Mouse (Mus musculus) lung, embryonic 14.5 days (tissue): Measurements from ENCODE around the gene S1pr5. TPM values are rescaled to one million over a fixed set of nuclear protein-coding genes. Genes with fewer than 3 reads are reported as not detected.
"Not testable (repeated sequence)": the region's sequence is repeated elsewhere in the genome, so short reads cannot be mapped to it uniquely, and the experiment has no call there.

Experiments used
- ATAC-seq: fragments of 200-750 bp; cut with Nextera tagmentation; 2 replicates; pipeline ENCODE4 v1.8.0; 2017; ENCODE audit warnings: mild to moderate bottlenecking, moderate TSS enrichment, moderate library complexity; ENCODE audit not compliant: insufficient read depth
- DNase-seq: peaks from one replicate; pipeline ENCODE4 v3.0.0-alpha.2; 2015
- H3K27ac ChIP-seq: fragments of 300-500 bp; sonication (generic); 2 replicates; pipeline ENCODE4 v1.5.1; 2014; ENCODE audit warnings: low read depth, mild to moderate bottlenecking, moderate library complexity
- H3K27me3 ChIP-seq: fragments of 300-500 bp; sonication (generic); 2 replicates; pipeline ENCODE4 v1.6.1; 2014; ENCODE audit warnings: low read length, control low read depth; ENCODE audit not compliant: insufficient read depth
- H3K36me3 ChIP-seq: fragments of 300-500 bp; sonication (generic); 2 replicates; pipeline ENCODE4 v1.6.1; 2014; ENCODE audit warnings: control low read depth; ENCODE audit not compliant: insufficient read depth
- H3K4me1 ChIP-seq: fragments of 300-500 bp; sonication (generic); 2 replicates; pipeline ENCODE4 v1.6.1; 2014; ENCODE audit warnings: antibody characterized with exemption, control low read depth; ENCODE audit not compliant: insufficient read depth
- H3K4me2 ChIP-seq: fragments of 300-500 bp; sonication (generic); 2 replicates; pipeline ENCODE4 v1.6.1; 2014; ENCODE audit warnings: mild to moderate bottlenecking
- H3K4me3 ChIP-seq: fragments of 300-500 bp; sonication (generic); 2 replicates; pipeline ENCODE4 v1.5.1; 2014; ENCODE audit warnings: low read depth, low read length
- H3K9ac ChIP-seq: fragments of 300-500 bp; sonication (generic); 2 replicates; pipeline ENCODE4 v1.6.1; 2014
- H3K9me3 ChIP-seq: fragments of 300-500 bp; sonication (generic); 2 replicates; pipeline ENCODE4 v1.6.1; 2016; ENCODE audit warnings: low read depth, low read length, control low read depth
- CTCF ChIP-seq: IDR thresholded peaks from 2 replicates; pipeline ENCODE4 v1.5.1; 2016; ENCODE audit warnings: antibody characterized with exemption, low read depth
- WGBS: fragments of 180-500 bp; shearing (Covaris S2); extraction: QIAGEN DNeasy Blood & Tissue Kit; methylation state at CpG from one replicate; pipeline ENCODE4 v1.1.7; 2014; 5-methylcytosine and 5-hydroxymethylcytosine counted together
- polyA plus RNA-seq: library from polyadenylated mRNA; unstranded; fragments of >200 nt; fragmentation: Nextera tagmentation; extraction: Ambion mirVana; gene quantifications from 2 replicates; pipeline ENCODE4 v1.2.1, GENCODE M21; 2014

S1pr5 gene
- polyA plus RNA-seq, 1 experiment from 2014 or later: not detected

GRCm38 (mm10) chr9:21268305-21268704, 20.1 kb upstream of the S1pr5 start:
- Histone ChIP-seq H3K4me2 (no peak overlapping the region), H3K4me1 (peaks cover 11% of the 10 kb centered on the region; the same call in 1 of the 2 replicates), H3K4me3 (no peak overlapping the region), H3K27me3 (no peaks in the 10 kb centered on the region), H3K9ac (no peak overlapping the region), H3K9me3 (no peaks in the 10 kb centered on the region), H3K27ac (no peak overlapping the region), H3K36me3 (peaks cover 62% of the 10 kb centered on the region)
- TF ChIP-seq CTCF: no peak
- no peak for ATAC-seq
- 94% methylated on average over 16 of the region's 16 CpGs for WGBS
- DNase-seq: no peak

GRCm38 (mm10) chr9:21266889-21267288, 18.6 kb upstream of the S1pr5 start:
- ATAC-seq (no peak), DNase-seq (no peak)
- H3K27ac ChIP-seq: no peak overlapping the region
- no peak overlapping the region for H3K4me3 ChIP-seq
- peak overlapping the region; percentile 90; the same call in 1 of the 2 replicates for H3K4me2 ChIP-seq
- no peak overlapping the region for H3K9ac ChIP-seq
- no peaks in the 10 kb centered on the region for H3K9me3 ChIP-seq
- H3K27me3 ChIP-seq: no peaks in the 10 kb centered on the region
- peaks cover 11% of the 10 kb centered on the region; the same call in 1 of the 2 replicates for H3K4me1 ChIP-seq
- WGBS: 87% methylated on average over 5 of the region's 5 CpGs
- TF ChIP-seq CTCF: no peak
- H3K36me3 ChIP-seq: peaks cover 48% of the 10 kb centered on the region

GRCm38 (mm10) chr9:21265611-21266010, 17.4 kb upstream of the S1pr5 start:
- Histone ChIP-seq H3K27me3 (no peaks in the 10 kb centered on the region), H3K36me3 (peaks cover 35% of the 10 kb centered on the region), H3K27ac (peak overlapping the region; percentile 36; the same call in 1 of the 2 replicates), H3K9me3 (no peaks in the 10 kb centered on the region), H3K4me3 (peak overlapping the region; percentile 88), H3K4me2 (peak overlapping the region; percentile 90), H3K9ac (peak overlapping the region; percentile 85), H3K4me1 (peaks cover 11% of the 10 kb centered on the region; the same call in 1 of the 2 replicates)
- 4% methylated on average over 11 of the region's 11 CpGs for WGBS
- peak; percentile 15; the same call in 1 of the 2 replicates for ATAC-seq
- DNase-seq: no peak
- no peak for TF ChIP-seq CTCF

GRCm38 (mm10) chr9:21265000-21265561, 16.8 kb upstream of the S1pr5 start, which contains the start of gene Atg4d:
Atg4d (plus strand) TSS chr9:21265293.
- H3K9ac ChIP-seq: peak within 1 kb of the TSS; percentile 85
- peak within 1 kb of the TSS; percentile 65 for H3K27ac ChIP-seq
- peak; percentile 96 for ATAC-seq
- H3K27me3 ChIP-seq: no peaks in the 10 kb centered on the region
- TF ChIP-seq CTCF: no peak
- DNase-seq: peak; percentile 100
- peak within 1 kb of the TSS; percentile 90 for H3K4me2 ChIP-seq
- WGBS: under 1% methylated on average over 45 of the region's 49 CpGs
- H3K4me1 ChIP-seq: peaks cover 11% of the 10 kb centered on the region; the same call in 1 of the 2 replicates
- peaks cover 30% of the 10 kb centered on the region for H3K36me3 ChIP-seq
- H3K9me3 ChIP-seq: no peaks in the 10 kb centered on the region
- H3K4me3 ChIP-seq: peak within 1 kb of the TSS; percentile 88

GRCm38 (mm10) chr9:21264272-21264999, 16.2 kb upstream of the S1pr5 start:
- Histone ChIP-seq H3K4me3 (peak overlapping the region; percentile 88), H3K9ac (peak overlapping the region; percentile 22), H3K27ac (peak overlapping the region; percentile 65), H3K27me3 (no peaks in the 10 kb centered on the region), H3K9me3 (no peaks in the 10 kb centered on the region), H3K4me1 (peaks cover 11% of the 10 kb centered on the region; the same call in 1 of the 2 replicates), H3K4me2 (peak overlapping the region; percentile 70), H3K36me3 (peaks cover 24% of the 10 kb centered on the region)
- ATAC-seq: peak; percentile 42
- TF ChIP-seq CTCF: no peak
- peak; percentile 57 for DNase-seq
- 14% methylated on average over 17 of the region's 17 CpGs for WGBS

GRCm38 (mm10) chr9:21261831-21262230, 13.6 kb upstream of the S1pr5 start:
- no peak overlapping the region for H3K9ac ChIP-seq
- H3K4me3 ChIP-seq: no peak overlapping the region
- 59% methylated on average over 2 of the region's 2 CpGs for WGBS
- ATAC-seq (no peak), DNase-seq (no peak)
- no peak overlapping the region for H3K27ac ChIP-seq
- no peaks in the 10 kb centered on the region; the same call in 1 of the 2 replicates for H3K36me3 ChIP-seq
- no peak for TF ChIP-seq CTCF
- H3K4me2 ChIP-seq: no peak overlapping the region
- H3K9me3 ChIP-seq: no peaks in the 10 kb centered on the region
- no peaks in the 10 kb centered on the region for H3K27me3 ChIP-seq
- H3K4me1 ChIP-seq: peaks cover 11% of the 10 kb centered on the region; the same call in 1 of the 2 replicates

GRCm38 (mm10) chr9:21260491-21261040, 12.3 kb upstream of the S1pr5 start:
- no peak overlapping the region for H3K4me3 ChIP-seq
- 72% methylated on average over 6 of the region's 6 CpGs for WGBS
- TF ChIP-seq CTCF: no peak
- ATAC-seq: no peak
- no peak overlapping the region for H3K27ac ChIP-seq
- H3K9me3 ChIP-seq: no peaks in the 10 kb centered on the region
- DNase-seq: no peak
- no peak overlapping the region for H3K9ac ChIP-seq
- H3K36me3 ChIP-seq: no peaks in the 10 kb centered on the region
- no peak overlapping the region for H3K4me2 ChIP-seq
- H3K4me1 ChIP-seq: 0 out of 2 replicates have a peak, but pooled peaks cover 3% of the 10 kb centered on the region
- no peaks in the 10 kb centered on the region for H3K27me3 ChIP-seq

- H3K4me2 ChIP-seq, H3K4me3 ChIP-seq, ATAC-seq, H3K4me1 ChIP-seq, H3K27ac ChIP-seq, H3K36me3 ChIP-seq, H3K27me3 ChIP-seq, H3K9ac ChIP-seq, H3K9me3 ChIP-seq, DNase-seq: not testable (repeated sequence)
- WGBS: 76% methylated on average over 4 of the region's 4 CpGs
These were observed 8.1 kb upstream of the S1pr5 start for GRCm38 (mm10) chr9:21256349-21256748.
